Mouse (Mus musculus) liver, embryonic 11.5 days (tissue): ENCODE data around the gene Pfn3. TPM values are rescaled to one million over a fixed set of nuclear protein-coding genes. Genes with fewer than 3 reads are reported as not detected.
A peak's percentile ranks its signal among the peaks of the same experiment; 100 is the strongest.

ENCODE experiments used
- ATAC-seq: fragments of 200-750 bp; cut with Nextera tagmentation; replicated peaks from 2 replicates; pipeline ENCODE4 v1.8.0; 2017; ENCODE audit warnings: moderate number of reproducible peaks, mild to moderate bottlenecking, moderate TSS enrichment, moderate library complexity; ENCODE audit not compliant: low FRiP score
- DNase-seq: peaks from one replicate; pipeline ENCODE4 v3.0.0-alpha.2; 2017; ENCODE audit warnings: low spot score
- H3K27ac ChIP-seq: fragments of 300-500 bp; sonication (generic); 2 replicates; pipeline ENCODE4 v1.5.1; 2014; ENCODE audit warnings: mild to moderate bottlenecking, low read depth, low read length, control low read depth
- H3K27me3 ChIP-seq: fragments of 300-500 bp; sonication (generic); replicated peaks from 2 replicates; pipeline ENCODE4 v1.6.1; 2014; ENCODE audit warnings: low read length, mixed read lengths; ENCODE audit not compliant: control insufficient read depth, insufficient read depth
- H3K36me3 ChIP-seq: fragments of 300-500 bp; sonication (generic); 2 replicates; pipeline ENCODE4 v1.6.1; 2014; ENCODE audit warnings: mild to moderate bottlenecking, low read length, moderate library complexity, mixed read lengths; ENCODE audit not compliant: control insufficient read depth, insufficient read depth
- H3K4me1 ChIP-seq: fragments of 300-500 bp; sonication (generic); replicated peaks from 2 replicates; pipeline ENCODE4 v1.6.1; 2014; ENCODE audit warnings: low read length, mixed read lengths; ENCODE audit not compliant: control insufficient read depth, insufficient read depth
- H3K4me2 ChIP-seq: fragments of 300-500 bp; sonication (generic); 2 replicates; pipeline ENCODE4 v1.6.1; 2014; ENCODE audit warnings: mild to moderate bottlenecking, control low read depth, moderate library complexity
- H3K4me3 ChIP-seq: fragments of 300-500 bp; sonication (generic); 2 replicates; pipeline ENCODE4 v1.5.1; 2014; ENCODE audit warnings: low read depth, low read length, control low read depth
- H3K9ac ChIP-seq: fragments of 300-500 bp; sonication (generic); 2 replicates; pipeline ENCODE4 v1.6.1; 2014; ENCODE audit warnings: low read depth, low read length, control low read depth
- H3K9me3 ChIP-seq: fragments of 300-500 bp; sonication (generic); 2 replicates; pipeline ENCODE4 v1.6.1; 2016; ENCODE audit warnings: low read length, inconsistent platforms, mixed read lengths; ENCODE audit not compliant: control insufficient read depth
- WGBS: fragments of 180-500 bp; shearing (Covaris S2); extraction: QIAGEN DNeasy Blood & Tissue Kit; methylation state at CpG from one replicate; pipeline ENCODE4 v1.1.7; 2014; 5-methylcytosine and 5-hydroxymethylcytosine counted together
- polyA plus RNA-seq: library from polyadenylated mRNA; unstranded; fragments of >200 nt; fragmentation: Nextera tagmentation; extraction: Ambion mirVana; gene quantifications from 2 replicates; pipeline ENCODE4 v1.2.1, GENCODE M21; 2014

Gene Pfn3
- polyA plus RNA-seq, 1 experiment from 2014 or later = not detected

- no peak overlapping the region for H3K27ac ChIP-seq
- H3K4me2 ChIP-seq = no peak overlapping the region
- H3K27me3 ChIP-seq = peaks cover 52% of the 10 kb centered on the region
- H3K9me3 ChIP-seq = no peaks in the 10 kb centered on the region
- WGBS = 24% methylated on average over 51 of the region's 51 CpGs
- no peak for DNase-seq
- H3K4me3 ChIP-seq = 0 out of 2 replicates have a peak overlapping the region, but pooled peaks have one; percentile 3
- no peaks in the 10 kb centered on the region for H3K36me3 ChIP-seq
- 0 out of 2 replicates have a peak, but pooled peaks have one; percentile 7 for ATAC-seq
- H3K4me1 ChIP-seq = peaks cover 7% of the 10 kb centered on the region; the same call in 1 of the 2 replicates
- H3K9ac ChIP-seq = no peak overlapping the region
Measured at GRCm38 (mm10) chr13:55420018-55420932, 5.2 kb upstream of the Pfn3 start.

- no peak for DNase-seq
- peaks cover 7% of the 10 kb centered on the region; the same call in 1 of the 2 replicates for H3K4me1 ChIP-seq
- no peak overlapping the region for H3K4me3 ChIP-seq
- no peaks in the 10 kb centered on the region for H3K9me3 ChIP-seq
- H3K36me3 ChIP-seq = no peaks in the 10 kb centered on the region
- no peak overlapping the region for H3K4me2 ChIP-seq
- no peak for ATAC-seq
- no peak overlapping the region for H3K9ac ChIP-seq
- no peak overlapping the region for H3K27ac ChIP-seq
- 75% methylated on average over 5 of the region's 5 CpGs for WGBS
- peaks cover 63% of the 10 kb centered on the region for H3K27me3 ChIP-seq
Measured at GRCm38 (mm10) chr13:55419142-55419541, 4.1 kb upstream of the Pfn3 start.

- H3K36me3 ChIP-seq = no peaks in the 10 kb centered on the region
- 13% methylated on average over 12 of the region's 12 CpGs for WGBS
- H3K27me3 ChIP-seq = peaks cover 73% of the 10 kb centered on the region
- no peak overlapping the region for H3K4me3 ChIP-seq
- H3K9me3 ChIP-seq = no peaks in the 10 kb centered on the region
- ATAC-seq = peak; percentile 63
- no peak overlapping the region for H3K9ac ChIP-seq
- DNase-seq = peak; percentile 77
- peaks cover 7% of the 10 kb centered on the region for H3K4me1 ChIP-seq
- no peak overlapping the region for H3K4me2 ChIP-seq
- no peak overlapping the region for H3K27ac ChIP-seq
Measured at GRCm38 (mm10) chr13:55418004-55418403, 3.0 kb upstream of the Pfn3 start.

GRCm38 (mm10) chr13:55413333-55413732, 1.7 kb downstream of the Pfn3 start:
- WGBS = 56% methylated on average over 12 of the region's 12 CpGs
- no peak for ATAC-seq
- H3K36me3 ChIP-seq = no peaks in the 10 kb centered on the region
- H3K4me3 ChIP-seq = no peak overlapping the region
- no peak overlapping the region for H3K4me2 ChIP-seq
- no peak for DNase-seq
- H3K9ac ChIP-seq = no peak overlapping the region
- peaks cover 59% of the 10 kb centered on the region for H3K27me3 ChIP-seq
- no peak overlapping the region for H3K27ac ChIP-seq
- H3K9me3 ChIP-seq = no peaks in the 10 kb centered on the region
- no peaks in the 10 kb centered on the region; the same call in 1 of the 2 replicates for H3K4me1 ChIP-seq

- Histone ChIP-seq H3K36me3 (no peaks in the 10 kb centered on the region), H3K9me3 (no peaks in the 10 kb centered on the region), H3K4me1 (no peaks in the 10 kb centered on the region; the same call in 1 of the 2 replicates), H3K9ac (no peak overlapping the region), H3K27me3 (peaks cover 62% of the 10 kb centered on the region), H3K4me2 (no peak overlapping the region), H3K4me3 (no peak overlapping the region), H3K27ac (no peak overlapping the region)
- WGBS = 75% methylated on average over 13 of the region's 13 CpGs
- DNase-seq (no peak), ATAC-seq (no peak)
Measured at GRCm38 (mm10) chr13:55412643-55413307, 2.3 kb downstream of the Pfn3 start.

- Histone ChIP-seq H3K9me3 (no peaks in the 10 kb centered on the region), H3K4me3 (no peak overlapping the region), H3K27me3 (peaks cover 66% of the 10 kb centered on the region), H3K27ac (no peak overlapping the region), H3K4me1 (no peaks in the 10 kb centered on the region; the same call in 1 of the 2 replicates), H3K36me3 (no peaks in the 10 kb centered on the region), H3K9ac (no peak overlapping the region), H3K4me2 (no peak overlapping the region)
- ATAC-seq = no peak
- WGBS = 55% methylated on average over 7 of the region's 7 CpGs
- DNase-seq = no peak
Measured at GRCm38 (mm10) chr13:55411826-55412225, 3.2 kb downstream of the Pfn3 start.

GRCm38 (mm10) chr13:55408546-55409120, 6.4 kb downstream of the Pfn3 start:
- H3K4me2 ChIP-seq = no peak overlapping the region
- no peaks in the 10 kb centered on the region for H3K36me3 ChIP-seq
- no peak overlapping the region for H3K27ac ChIP-seq
- 73% methylated on average over 19 of the region's 19 CpGs for WGBS
- DNase-seq (no peak), ATAC-seq (no peak)
- no peaks in the 10 kb centered on the region; the same call in 1 of the 2 replicates for H3K4me1 ChIP-seq
- no peak overlapping the region for H3K9ac ChIP-seq
- H3K9me3 ChIP-seq = no peaks in the 10 kb centered on the region
- no peak overlapping the region for H3K4me3 ChIP-seq
- H3K27me3 ChIP-seq = peaks cover 65% of the 10 kb centered on the region

GRCm38 (mm10) chr13:55407341-55407740, 7.7 kb downstream of the Pfn3 start:
- no peak for ATAC-seq
- no peak for DNase-seq
- Histone ChIP-seq H3K4me1 (no peaks in the 10 kb centered on the region), H3K27ac (no peak overlapping the region), H3K27me3 (peaks cover 55% of the 10 kb centered on the region), H3K9me3 (no peaks in the 10 kb centered on the region), H3K36me3 (no peaks in the 10 kb centered on the region), H3K4me3 (no peak overlapping the region), H3K4me2 (no peak overlapping the region), H3K9ac (no peak overlapping the region)
- 71% methylated on average over 4 of the region's 4 CpGs for WGBS
